Mouse (Mus musculus) embryonic facial prominence, embryonic 10.5 days (tissue): ENCODE results near the gene Cage1. TPM values are rescaled to one million over a fixed set of nuclear protein-coding genes. Genes with fewer than 3 reads are reported as not detected.

Experiments
- DNase-seq: peaks from one replicate; pipeline ENCODE4 v3.0.0-alpha.2; 2017; ENCODE audit warnings: low spot score
- H3K27ac ChIP-seq: fragments of 300-500 bp; sonication (generic); replicated peaks from 2 replicates; pipeline ENCODE4 v1.5.1; 2016; ENCODE audit warnings: mild to moderate bottlenecking
- H3K27me3 ChIP-seq: fragments of 300-500 bp; sonication (generic); replicated peaks from 2 replicates; pipeline ENCODE4 v1.6.1; 2016; ENCODE audit warnings: low read depth, mild to moderate bottlenecking; ENCODE audit not compliant: poor library complexity, severe bottlenecking
- H3K36me3 ChIP-seq: fragments of 300-500 bp; sonication (generic); replicated peaks from 2 replicates; pipeline ENCODE4 v1.6.1; 2016; ENCODE audit warnings: mild to moderate bottlenecking, moderate library complexity
- H3K4me1 ChIP-seq: fragments of 300-500 bp; sonication (generic); 2 replicates; pipeline ENCODE4 v1.6.1; 2016
- H3K4me3 ChIP-seq: fragments of 300-500 bp; sonication (generic); 2 replicates; pipeline ENCODE4 v1.5.1; 2016; ENCODE audit warnings: mild to moderate bottlenecking, moderate library complexity
- H3K9me3 ChIP-seq: fragments of 300-500 bp; sonication (generic); 2 replicates; pipeline ENCODE4 v1.6.1; 2016; ENCODE audit warnings: mild to moderate bottlenecking
- WGBS: fragments of 180-500 bp; shearing (Covaris S2); methylation state at CpG from one replicate; pipeline ENCODE4 v1.1.7; 2016; 5-methylcytosine and 5-hydroxymethylcytosine counted together
- microRNA-seq: library from miRNA; unstranded; fragments of <30 nt; microRNA quantifications from one replicate; pipeline ENCODE4, GENCODE M21; 2017
- polyA plus RNA-seq: library from polyadenylated mRNA; unstranded; fragments of >200 nt; fragmentation: Nextera tagmentation; extraction: Ambion mirVana; gene quantifications from 2 replicates; pipeline ENCODE4 v1.2.1, GENCODE M21; 2016

Gene Cage1
- polyA plus RNA-seq, 1 experiment from 2014 or later: 1.1 TPM

DNA sequence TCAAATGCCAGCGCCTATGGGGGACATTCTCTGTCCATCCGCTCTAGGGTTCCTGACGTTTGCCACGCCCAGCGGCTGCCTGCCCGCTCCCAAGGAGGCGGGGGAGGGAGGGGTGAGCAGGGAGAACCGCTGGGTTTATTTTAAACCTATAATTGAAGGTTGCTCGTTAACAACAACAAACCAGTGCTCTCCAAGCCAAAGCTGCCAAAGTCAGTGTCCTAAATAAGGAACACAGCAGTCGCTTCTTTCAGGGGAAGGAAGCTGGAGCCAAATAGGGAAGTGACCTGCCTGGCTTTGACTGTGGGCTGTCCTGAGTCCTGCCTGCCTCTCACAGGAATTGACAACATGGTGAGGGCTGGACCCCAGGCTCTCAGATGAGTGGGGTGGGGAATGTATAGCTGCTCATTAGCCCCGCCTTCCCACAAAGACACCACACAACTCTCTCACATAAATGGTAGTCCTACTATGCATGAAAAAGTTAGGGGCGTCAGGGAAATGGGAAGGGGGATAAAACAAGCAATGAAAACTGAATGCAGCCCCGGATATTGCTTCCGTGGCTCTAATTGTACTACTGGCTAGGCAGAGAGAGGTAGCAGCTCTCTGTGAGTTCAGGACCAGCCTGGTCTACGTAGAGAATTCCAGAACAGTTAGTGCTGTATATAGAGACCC lies 77.5 kb downstream of the Cage1 start:
- Histone ChIP-seq H3K27me3 (peaks cover 7% of the 10 kb centered on the region), H3K36me3 (no peaks in the 10 kb centered on the region), H3K27ac (no peak overlapping the region), H3K9me3 (no peaks in the 10 kb centered on the region; the same call in 1 of the 2 replicates), H3K4me3 (no peak overlapping the region), H3K4me1 (peaks cover 9% of the 10 kb centered on the region)
- 77% methylated on average over 15 of the region's 15 CpGs for WGBS
- no peak for DNase-seq

DNA sequence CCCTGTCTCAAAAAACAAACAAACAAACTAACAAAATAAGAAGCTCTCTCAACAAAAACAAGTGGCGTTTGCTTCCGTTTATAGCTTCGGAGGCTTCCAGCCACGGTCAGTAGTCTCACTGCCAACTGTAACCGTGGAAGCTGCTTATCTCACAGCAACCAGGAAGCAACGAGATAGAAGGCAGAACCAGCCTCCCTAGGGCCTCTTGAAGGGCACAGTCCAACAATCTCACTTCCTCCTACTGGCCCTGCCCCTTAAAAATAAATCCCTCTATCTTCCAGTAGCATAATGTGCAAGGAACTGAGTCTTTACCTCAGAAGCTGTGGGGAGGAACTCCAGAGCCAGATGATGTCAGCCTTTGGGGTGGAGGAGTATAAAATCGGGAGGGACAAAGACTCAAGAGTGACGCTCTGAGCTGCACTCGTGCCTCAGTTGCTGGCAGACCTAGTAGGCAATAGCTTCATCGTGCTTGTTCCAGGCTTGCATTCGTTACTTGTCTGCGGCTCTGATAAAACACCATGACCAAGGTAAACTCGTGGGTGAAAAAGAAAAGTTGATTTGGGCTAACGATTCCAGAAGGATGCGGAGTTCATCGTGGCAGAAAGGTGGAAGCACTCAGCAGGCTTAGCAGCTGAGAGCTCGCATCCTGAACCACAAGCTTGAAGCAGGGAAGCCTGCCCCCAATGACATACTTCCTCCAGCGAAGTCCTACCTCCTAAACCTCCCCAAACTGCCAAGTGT lies 78.2 kb downstream of the Cage1 start:
- 0 out of 2 replicates have a peak, but pooled peaks cover under 1% of the 10 kb centered on the region for H3K27me3 ChIP-seq
- no peak overlapping the region for H3K4me3 ChIP-seq
- WGBS: 91% methylated on average over 18 of the region's 18 CpGs
- no peak for DNase-seq
- peaks cover 5% of the 10 kb centered on the region for H3K4me1 ChIP-seq
- no peak overlapping the region for H3K27ac ChIP-seq
- H3K36me3 ChIP-seq: no peaks in the 10 kb centered on the region
- no peaks in the 10 kb centered on the region; the same call in 1 of the 2 replicates for H3K9me3 ChIP-seq

Small RNA genes within 50 kb of the gene (microRNA-seq; reads per million reads assigned to microRNA genes)
- not detected for gene Gm27387

Other genes starting within 250 kb of the Cage1 start
- 107 and 110 TPM in 2 replicates for gene Ssr1, start 42.9 kb downstream of the Cage1 start, polyA plus RNA-seq
- gene Riok1, start 74 bp downstream of the Cage1 start, polyA plus RNA-seq: 58.4 and 61.8 TPM in 2 replicates
- 3.6 and 3.8 TPM in 2 replicates for gene Dsp, start 114.2 kb upstream of the Cage1 start, polyA plus RNA-seq
- 35.2 and 36.2 TPM in 2 replicates for gene Snrnp48, start 167.9 kb upstream of the Cage1 start, polyA plus RNA-seq